Mouse (Mus musculus) limb, embryonic 15.5 days (tissue): ENCODE measurements around the gene Sfn. TPM values are rescaled to one million over a fixed set of nuclear protein-coding genes. Genes with fewer than 3 reads are reported as not detected.

Experiments
- ATAC-seq: fragments of 200-750 bp; cut with Nextera tagmentation; 2 replicates; pipeline ENCODE4 v1.8.0; 2017; ENCODE audit warnings: low read depth, moderate TSS enrichment; ENCODE audit not compliant: insufficient number of reproducible peaks, low FRiP score, low TSS enrichment
- H3K27ac ChIP-seq: fragments of 300-500 bp; sonication (generic); 2 replicates; pipeline ENCODE4 v1.5.1; 2015; ENCODE audit warnings: moderate library complexity, mild to moderate bottlenecking, inconsistent platforms
- H3K27me3 ChIP-seq: fragments of 300-500 bp; sonication (generic); 2 replicates; pipeline ENCODE4 v1.6.1; 2015; ENCODE audit warnings: inconsistent platforms
- H3K36me3 ChIP-seq: fragments of 300-500 bp; sonication (generic); 2 replicates; pipeline ENCODE4 v1.6.1; 2015; ENCODE audit warnings: inconsistent platforms
- H3K4me1 ChIP-seq: fragments of 300-500 bp; sonication (generic); 2 replicates; pipeline ENCODE4 v1.6.1; 2015; ENCODE audit warnings: inconsistent platforms
- H3K4me2 ChIP-seq: fragments of 300-500 bp; sonication (generic); 2 replicates; pipeline ENCODE4 v1.6.1; 2015; ENCODE audit warnings: mild to moderate bottlenecking, inconsistent platforms
- H3K4me3 ChIP-seq: fragments of 300-500 bp; sonication (generic); 2 replicates; pipeline ENCODE4 v1.5.1; 2015; ENCODE audit warnings: mild to moderate bottlenecking, inconsistent platforms
- H3K9ac ChIP-seq: fragments of 300-500 bp; sonication (generic); 2 replicates; pipeline ENCODE4 v1.6.1; 2015; ENCODE audit warnings: inconsistent platforms
- H3K9me3 ChIP-seq: fragments of 300-500 bp; sonication (generic); 2 replicates; pipeline ENCODE4 v1.6.1; 2016; ENCODE audit warnings: inconsistent platforms
- WGBS: fragments of 180-500 bp; shearing (Covaris S2); methylation state at CpG from one replicate; pipeline ENCODE4 v1.1.7; 2015; 5-methylcytosine and 5-hydroxymethylcytosine counted together
- polyA plus RNA-seq: library from polyadenylated mRNA; unstranded; fragments of >200 nt; fragmentation: Nextera tagmentation; extraction: Ambion mirVana; gene quantifications from 2 replicates; pipeline ENCODE4 v1.2.1, GENCODE M21; 2015

The Sfn gene
- polyA plus RNA-seq, 1 experiment from 2014 or later, result 499 TPM

GRCm38 (mm10) chr4:133603056-133603455 lies 1.1 kb upstream of the Sfn start:
- Histone ChIP-seq H3K4me3 (no peak overlapping the region), H3K27me3 (peaks cover 42% of the 10 kb centered on the region), H3K36me3 (peaks cover 45% of the 10 kb centered on the region), H3K4me1 (peaks cover 38% of the 10 kb centered on the region), H3K9me3 (no peaks in the 10 kb centered on the region), H3K27ac (peak overlapping the region; percentile 19; the same call in 1 of the 2 replicates), H3K4me2 (no peak overlapping the region), H3K9ac (no peak overlapping the region)
- no peak for ATAC-seq
- WGBS, result 84% methylated on average over 5 of the region's 5 CpGs

GRCm38 (mm10) chr4:133600306-133600705 lies 1.7 kb downstream of the Sfn start:
- H3K27ac ChIP-seq, result peak overlapping the region; percentile 77

GRCm38 (mm10) chr4:133599571-133600073 lies 2.3 kb downstream of the Sfn start:
- Histone ChIP-seq H3K27ac (peak overlapping the region; percentile 78), H3K9me3 (no peaks in the 10 kb centered on the region), H3K27me3 (peaks cover 42% of the 10 kb centered on the region), H3K9ac (peak overlapping the region; percentile 29), H3K36me3 (peaks cover 13% of the 10 kb centered on the region), H3K4me3 (peak overlapping the region; percentile 52), H3K4me1 (peaks cover 28% of the 10 kb centered on the region), H3K4me2 (peak overlapping the region; percentile 74)
- under 1% methylated on average over 46 of the region's 50 CpGs for WGBS
- peak; percentile 90 for ATAC-seq

More at GRCm38 (mm10) chr4:133600306-133600705, 1.7 kb downstream of the Sfn start:
- WGBS, result 11% methylated on average over 9 of the region's 9 CpGs
- Histone ChIP-seq H3K9ac (peak overlapping the region; percentile 29), H3K27me3 (peaks cover 42% of the 10 kb centered on the region), H3K36me3 (peaks cover 20% of the 10 kb centered on the region), H3K4me2 (peak overlapping the region; percentile 74), H3K9me3 (no peaks in the 10 kb centered on the region), H3K4me3 (peak overlapping the region; percentile 52), H3K4me1 (peaks cover 32% of the 10 kb centered on the region)
- no peak for ATAC-seq

- peaks cover 42% of the 10 kb centered on the region for H3K27me3 ChIP-seq
- ATAC-seq, result no peak
These were observed 2.9 kb downstream of the Sfn start for GRCm38 (mm10) chr4:133599116-133599515.

GRCm38 (mm10) chr4:133598616-133599015 lies 3.4 kb downstream of the Sfn start:
- Histone ChIP-seq H3K9me3 (no peaks in the 10 kb centered on the region), H3K9ac (no peak overlapping the region), H3K4me2 (peak overlapping the region; percentile 74; the same call in 1 of the 2 replicates), H3K4me1 (peaks cover 28% of the 10 kb centered on the region), H3K27me3 (peaks cover 42% of the 10 kb centered on the region), H3K27ac (peak overlapping the region; percentile 78), H3K4me3 (no peak overlapping the region), H3K36me3 (peaks cover 6% of the 10 kb centered on the region)
- 28% methylated on average over 4 of the region's 4 CpGs for WGBS
- no peak for ATAC-seq

More at GRCm38 (mm10) chr4:133599116-133599515, 2.9 kb downstream of the Sfn start:
- WGBS, result 12% methylated on average over 7 of the region's 7 CpGs
- Histone ChIP-seq H3K36me3 (peaks cover 10% of the 10 kb centered on the region), H3K27ac (peak overlapping the region; percentile 78), H3K9me3 (no peaks in the 10 kb centered on the region), H3K4me2 (peak overlapping the region; percentile 74), H3K4me3 (peak overlapping the region; percentile 52), H3K9ac (peak overlapping the region; percentile 29; the same call in 1 of the 2 replicates), H3K4me1 (peaks cover 28% of the 10 kb centered on the region)

- WGBS, result 73% methylated on average over 6 of the region's 6 CpGs
These were observed 5.9 kb downstream of the Sfn start for GRCm38 (mm10) chr4:133596084-133596483.

GRCm38 (mm10) chr4:133595538-133595937 lies 6.4 kb downstream of the Sfn start:
- Histone ChIP-seq H3K27me3 (peaks cover 18% of the 10 kb centered on the region), H3K9ac (no peak overlapping the region), H3K36me3 (peaks cover 24% of the 10 kb centered on the region), H3K4me2 (no peak overlapping the region), H3K4me3 (no peak overlapping the region), H3K4me1 (peaks cover 23% of the 10 kb centered on the region), H3K9me3 (no peaks in the 10 kb centered on the region), H3K27ac (peak overlapping the region; percentile 48)
- WGBS, result 60% methylated on average over 7 of the region's 7 CpGs
- ATAC-seq, result no peak

More at GRCm38 (mm10) chr4:133596084-133596483, 5.9 kb downstream of the Sfn start:
- Histone ChIP-seq H3K4me1 (peaks cover 23% of the 10 kb centered on the region), H3K27ac (no peak overlapping the region), H3K4me3 (no peak overlapping the region), H3K9ac (no peak overlapping the region), H3K27me3 (peaks cover 19% of the 10 kb centered on the region), H3K36me3 (peaks cover 20% of the 10 kb centered on the region), H3K9me3 (no peaks in the 10 kb centered on the region), H3K4me2 (no peak overlapping the region)
- no peak for ATAC-seq

GRCm38 (mm10) chr4:133592570-133592969 lies 9.4 kb downstream of the Sfn start:
- Histone ChIP-seq H3K4me1 (peaks cover 8% of the 10 kb centered on the region; the same call in 1 of the 2 replicates), H3K4me3 (no peak overlapping the region), H3K36me3 (peaks cover 54% of the 10 kb centered on the region), H3K27ac (no peak overlapping the region), H3K9me3 (no peaks in the 10 kb centered on the region), H3K27me3 (no peaks in the 10 kb centered on the region), H3K4me2 (no peak overlapping the region), H3K9ac (no peak overlapping the region)
- WGBS, result 32% methylated on average over 7 of the region's 7 CpGs
- no peak for ATAC-seq

- no peaks in the 10 kb centered on the region for H3K9me3 ChIP-seq
- H3K4me2 ChIP-seq, result peak within 1 kb of the TSS; percentile 100
- peaks cover 66% of the 10 kb centered on the region for H3K36me3 ChIP-seq
- ATAC-seq, result peak; percentile 71; the same call in 1 of the 2 replicates
- H3K27ac ChIP-seq, result peak within 1 kb of the TSS; percentile 85
- no peaks in the 10 kb centered on the region for H3K27me3 ChIP-seq
- peaks cover 16% of the 10 kb centered on the region for H3K4me1 ChIP-seq
- peak within 1 kb of the TSS; percentile 76 for H3K9ac ChIP-seq
- WGBS, result 1% methylated on average over 65 of the region's 65 CpGs
- peak within 1 kb of the TSS; percentile 97 for H3K4me3 ChIP-seq
These were observed 17.7 kb downstream of the Sfn start, which contains the start of gene Gpn2 for GRCm38 (mm10) chr4:133584059-133584951. TSS of gene Gpn2 (plus strand) at chr4:133584362.

- ATAC-seq, result no peak
- 66% methylated on average over 6 of the region's 6 CpGs for WGBS
- no peaks in the 10 kb centered on the region for H3K27me3 ChIP-seq
- no peaks in the 10 kb centered on the region for H3K9me3 ChIP-seq
- H3K4me2 ChIP-seq, result peak overlapping the region; percentile 100
- peaks cover 16% of the 10 kb centered on the region for H3K4me1 ChIP-seq
- H3K27ac ChIP-seq, result peak overlapping the region; percentile 85
- peak overlapping the region; percentile 76 for H3K9ac ChIP-seq
- H3K4me3 ChIP-seq, result peak overlapping the region; percentile 97
- H3K36me3 ChIP-seq, result peaks cover 66% of the 10 kb centered on the region
These were observed 18.3 kb downstream of the Sfn start for GRCm38 (mm10) chr4:133583690-133584058.

GRCm38 (mm10) chr4:133577983-133578382 lies 24.0 kb downstream of the Sfn start:
- Histone ChIP-seq H3K4me3 (no peak overlapping the region), H3K4me2 (no peak overlapping the region), H3K9ac (no peak overlapping the region), H3K27me3 (no peaks in the 10 kb centered on the region), H3K36me3 (peaks cover 46% of the 10 kb centered on the region), H3K27ac (no peak overlapping the region), H3K9me3 (no peaks in the 10 kb centered on the region), H3K4me1 (peaks cover 13% of the 10 kb centered on the region; the same call in 1 of the 2 replicates)
- no peak for ATAC-seq
- WGBS, result 72% methylated on average over 12 of the region's 12 CpGs

GRCm38 (mm10) chr4:133574843-133575202 lies 27.1 kb downstream of the Sfn start:
- Histone ChIP-seq H3K36me3 (peaks cover 20% of the 10 kb centered on the region), H3K4me2 (peak overlapping the region; percentile 88), H3K4me3 (peak overlapping the region; percentile 99), H3K27ac (peak overlapping the region; percentile 90), H3K4me1 (peaks cover 10% of the 10 kb centered on the region; the same call in 1 of the 2 replicates), H3K9me3 (no peaks in the 10 kb centered on the region), H3K9ac (peak overlapping the region; percentile 86), H3K27me3 (no peaks in the 10 kb centered on the region)
- WGBS, result under 1% methylated on average over 41 of the region's 41 CpGs
- peak; percentile 40; the same call in 1 of the 2 replicates for ATAC-seq
